Mouse (Mus musculus) forebrain, embryonic 10.5 days (tissue): ENCODE measurements around the gene Olfr385. TPM values are rescaled to one million over a fixed set of nuclear protein-coding genes. Genes with fewer than 3 reads are reported as not detected.
"Not testable (repeated sequence)": the region's sequence is repeated elsewhere in the genome, so short reads cannot be mapped to it uniquely, and the experiment has no call there.

ENCODE experiments used
- DNase-seq: peaks from one replicate; pipeline ENCODE4 v3.0.0-alpha.2; 2017; ENCODE audit warnings: low spot score; ENCODE audit errors: extremely low spot score
- H3K27ac ChIP-seq: fragments of 300-500 bp; sonication (generic); 2 replicates; pipeline ENCODE4 v1.5.1; 2016; ENCODE audit warnings: mild to moderate bottlenecking
- H3K27me3 ChIP-seq: fragments of 300-500 bp; sonication (generic); 2 replicates; pipeline ENCODE4 v1.6.1; 2016; ENCODE audit warnings: mild to moderate bottlenecking; ENCODE audit not compliant: poor library complexity, severe bottlenecking
- H3K36me3 ChIP-seq: fragments of 300-500 bp; sonication (generic); replicated peaks from 2 replicates; pipeline ENCODE4 v1.6.1; 2016; ENCODE audit warnings: mild to moderate bottlenecking, moderate library complexity
- H3K4me1 ChIP-seq: fragments of 300-500 bp; sonication (generic); 2 replicates; pipeline ENCODE4 v1.6.1; 2016
- H3K4me3 ChIP-seq: fragments of 300-500 bp; sonication (generic); 2 replicates; pipeline ENCODE4 v1.5.1; 2016; ENCODE audit warnings: mild to moderate bottlenecking, moderate library complexity
- H3K9me3 ChIP-seq: fragments of 300-500 bp; sonication (generic); 2 replicates; pipeline ENCODE4 v1.6.1; 2016; ENCODE audit warnings: mild to moderate bottlenecking, moderate library complexity
- WGBS: fragments of 180-500 bp; shearing (Covaris S2); methylation state at CpG from one replicate; pipeline ENCODE4 v1.1.7; 2016; 5-methylcytosine and 5-hydroxymethylcytosine counted together
- polyA plus RNA-seq: library from polyadenylated mRNA; unstranded; fragments of >200 nt; fragmentation: Nextera tagmentation; extraction: Ambion mirVana; gene quantifications from 2 replicates; pipeline ENCODE4 v1.2.1, GENCODE M21; 2016

The Olfr385 gene
- polyA plus RNA-seq: not detected in 2 replicates

GRCm38 (mm10) chr11:73592908-73593307 lies at the start of gene Olfr385:
Olfr385 (minus strand) TSS chr11:73593008.
- Histone ChIP-seq H3K4me1 (no peaks in the 10 kb centered on the region), H3K9me3 (peaks cover 41% of the 10 kb centered on the region; the same call in 1 of the 2 replicates)

GRCm38 (mm10) chr11:73598294-73598693 lies 5.5 kb upstream of the Olfr385 start, which contains the start of gene Olfr384:
Olfr384 (plus strand) TSS chr11:73598594.
- Histone ChIP-seq H3K9me3 (peaks cover 43% of the 10 kb centered on the region; the same call in 1 of the 2 replicates), H3K36me3 (no peaks in the 10 kb centered on the region), H3K4me3 (no peak within 1 kb of the TSS), H3K4me1 (no peaks in the 10 kb centered on the region), H3K27me3 (no peaks in the 10 kb centered on the region), H3K27ac (no peak within 1 kb of the TSS)
- DNase-seq: no peak

More at GRCm38 (mm10) chr11:73592908-73593307, at the start of gene Olfr385:
- Histone ChIP-seq H3K4me3 (no peak within 1 kb of the TSS), H3K36me3 (no peaks in the 10 kb centered on the region), H3K27ac (no peak within 1 kb of the TSS), H3K27me3 (no peaks in the 10 kb centered on the region)
- DNase-seq: no peak

GRCm38 (mm10) chr11:73583188-73583587 lies 9.6 kb downstream of the Olfr385 start:
- H3K27me3 ChIP-seq, DNase-seq, H3K27ac ChIP-seq, H3K36me3 ChIP-seq, H3K4me1 ChIP-seq, H3K4me3 ChIP-seq: not testable (repeated sequence)
- 77% methylated on average over 1 of the region's 1 CpGs for WGBS
- H3K9me3 ChIP-seq: peaks cover 28% of the 10 kb centered on the region; the same call in 1 of the 2 replicates

GRCm38 (mm10) chr11:73579871-73580270 lies 12.9 kb downstream of the Olfr385 start:
- Histone ChIP-seq H3K4me1 (no peaks in the 10 kb centered on the region), H3K4me3 (no peak overlapping the region), H3K27ac (no peak overlapping the region), H3K27me3 (no peaks in the 10 kb centered on the region), H3K36me3 (no peaks in the 10 kb centered on the region), H3K9me3 (peaks cover 25% of the 10 kb centered on the region; the same call in 1 of the 2 replicates)
- no peak for DNase-seq

Other genes with a start within 250 kb of the Olfr385 start
- gene Olfr20, start 242.2 kb downstream of the Olfr385 start, polyA plus RNA-seq: not detected in 2 replicates
- gene Olfr376, start 221.8 kb downstream of the Olfr385 start, polyA plus RNA-seq: not detected in 2 replicates
- not detected in 2 replicates for gene Olfr1, start 193.4 kb downstream of the Olfr385 start, polyA plus RNA-seq
- gene Olfr378, start 164.5 kb downstream of the Olfr385 start, polyA plus RNA-seq: not detected in 2 replicates
- not detected in 2 replicates for gene Olfr380, start 135.5 kb downstream of the Olfr385 start, polyA plus RNA-seq
- not detected in 2 replicates for gene Olfr381, start 101.4 kb downstream of the Olfr385 start, polyA plus RNA-seq
- gene Olfr382, start 75.8 kb downstream of the Olfr385 start, polyA plus RNA-seq: not detected in 2 replicates
- gene Olfr384, start 5.6 kb upstream of the Olfr385 start, polyA plus RNA-seq: not detected in 2 replicates
- gene Zfp735, start 95.8 kb upstream of the Olfr385 start, polyA plus RNA-seq: not detected in 2 replicates
- not detected in 2 replicates for gene Olfr389, start 187.7 kb upstream of the Olfr385 start, polyA plus RNA-seq
- gene Olfr390, start 190.0 kb upstream of the Olfr385 start, polyA plus RNA-seq: not detected in 2 replicates
- gene Olfr391-ps, start 210.0 kb upstream of the Olfr385 start, polyA plus RNA-seq: not detected in 2 replicates
- not detected in 2 replicates for gene Olfr392, start 224.0 kb upstream of the Olfr385 start, polyA plus RNA-seq